Mouse (Mus musculus): ENCODE results near the gene Cd46. TPM values are rescaled to one million over a fixed set of nuclear protein-coding genes. Genes with fewer than 3 reads are reported as not detected.

Cd46 gene
- polyA plus RNA-seq, 1 experiment from 2014 or later: 0.88 TPM

DNA sequence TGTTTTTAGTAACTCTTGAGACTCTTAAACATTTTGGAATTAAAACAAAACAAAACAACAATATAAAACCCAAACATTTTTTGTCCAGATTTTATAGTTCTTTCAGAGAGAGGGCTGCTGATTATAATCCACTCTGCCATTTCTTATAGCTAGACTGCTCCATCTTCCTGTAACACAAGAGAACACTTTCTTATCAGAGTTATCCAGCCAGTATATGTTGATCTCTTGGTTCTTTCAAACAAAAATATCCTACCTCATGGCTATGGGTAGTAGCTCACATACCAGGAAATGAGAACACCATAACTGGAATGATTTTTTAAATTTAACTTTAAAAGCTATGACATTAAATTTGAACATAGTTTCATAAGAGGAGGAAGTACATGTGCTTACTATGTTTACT lies 9.9 kb downstream of the Cd46 start:
- H3K9ac ChIP-seq: no peak overlapping the region
- no peak for ATAC-seq (ENCODE audit: insufficient number of reproducible peaks, low FRiP score, low TSS enrichment, low read depth)
- H3K4me1 ChIP-seq: no peaks in the 10 kb centered on the region
- H3K4me3 ChIP-seq (replicated peaks): no peak overlapping the region
- H3K4me2 ChIP-seq (replicated peaks): no peak overlapping the region
- no peaks in the 10 kb centered on the region for H3K36me3 ChIP-seq
- no peaks in the 10 kb centered on the region for H3K9me3 ChIP-seq (replicated peaks)
- no peak overlapping the region for H3K27ac ChIP-seq (replicated peaks)
- H3K27me3 ChIP-seq: no peaks in the 10 kb centered on the region

DNA sequence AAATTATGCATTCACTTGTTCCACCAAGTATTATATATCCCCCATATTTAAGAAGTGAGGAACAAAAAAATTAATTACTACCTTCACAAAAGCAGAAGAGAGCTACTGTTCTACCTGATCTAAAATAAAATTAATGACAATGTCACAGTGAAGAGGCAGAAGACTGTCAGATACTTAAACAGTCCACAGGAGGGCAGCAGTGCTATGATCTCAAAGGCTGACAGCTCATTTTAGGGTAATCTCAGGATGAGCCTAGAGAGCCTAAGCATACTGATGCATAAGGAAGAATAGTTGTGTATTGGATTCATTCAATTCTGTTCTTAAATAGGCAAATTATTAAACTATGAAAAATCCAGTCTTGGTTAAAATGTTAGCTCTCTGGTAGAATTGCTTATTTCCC lies 51.6 kb downstream of the Cd46 start:
- Histone ChIP-seq H3K27me3 (no peaks in the 10 kb centered on the region), H3K36me3 (no peaks in the 10 kb centered on the region), H3K9me3 (replicated peaks) (no peaks in the 10 kb centered on the region), H3K9ac (no peak overlapping the region), H3K4me3 (replicated peaks) (no peak overlapping the region), H3K4me2 (replicated peaks) (no peak overlapping the region), H3K4me1 (no peaks in the 10 kb centered on the region), H3K27ac (replicated peaks) (no peak overlapping the region)
- no peak for ATAC-seq (ENCODE audit: insufficient number of reproducible peaks, low FRiP score, low TSS enrichment, low read depth)

DNA sequence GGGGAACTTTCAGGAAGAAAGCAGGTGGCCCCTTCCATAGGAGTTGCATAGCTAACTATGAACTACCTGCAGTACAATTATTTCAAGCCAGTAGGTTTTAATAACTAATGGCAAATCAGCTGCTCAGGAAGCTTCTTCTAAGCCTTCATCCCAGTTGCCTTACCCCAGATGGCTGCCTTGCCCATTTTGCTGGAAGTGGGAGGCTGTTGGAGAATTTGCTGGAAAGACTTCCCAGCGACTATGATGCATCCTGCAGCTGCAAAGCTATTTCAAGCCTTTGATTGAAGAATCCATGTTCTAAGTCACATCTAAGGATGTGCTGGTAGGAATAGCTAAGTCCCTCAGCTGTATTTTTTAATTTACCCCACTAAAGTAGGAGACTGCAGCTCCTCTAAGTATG lies 53.7 kb downstream of the Cd46 start:
- no peak overlapping the region for H3K4me3 ChIP-seq (replicated peaks)
- no peak overlapping the region for H3K27ac ChIP-seq (replicated peaks)
- no peaks in the 10 kb centered on the region for H3K9me3 ChIP-seq (replicated peaks)
- 55% methylated on average over 1 of the region's 1 CpGs for WGBS
- H3K36me3 ChIP-seq: no peaks in the 10 kb centered on the region
- no peak overlapping the region for H3K4me2 ChIP-seq (replicated peaks)
- no peak for ATAC-seq (ENCODE audit: insufficient number of reproducible peaks, low FRiP score, low TSS enrichment, low read depth)
- no peaks in the 10 kb centered on the region for H3K4me1 ChIP-seq
- no peak overlapping the region for H3K9ac ChIP-seq
- no peaks in the 10 kb centered on the region for H3K27me3 ChIP-seq

DNA sequence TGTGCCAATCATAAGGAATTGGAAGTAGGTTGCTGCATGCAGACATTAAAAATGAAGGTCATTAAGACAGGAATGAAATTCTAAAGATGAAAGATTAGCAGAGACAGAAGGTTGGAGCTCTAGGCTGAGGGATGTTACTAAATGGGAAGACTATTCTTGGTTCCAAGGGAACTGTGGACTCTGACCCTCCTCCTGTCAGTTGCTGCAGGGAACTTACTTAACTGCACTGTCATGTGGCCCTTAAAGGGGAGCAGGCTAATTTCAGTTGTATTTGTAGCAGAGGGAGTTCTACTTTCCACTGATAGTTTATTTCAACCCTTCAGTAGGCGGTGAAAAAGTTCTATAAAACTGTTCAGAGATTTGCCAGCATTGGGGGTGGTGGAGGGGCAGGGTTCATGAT lies 54.1 kb downstream of the Cd46 start:
- no peak overlapping the region for H3K4me2 ChIP-seq (replicated peaks)
- WGBS: 79% methylated on average over 1 of the region's 1 CpGs
- no peaks in the 10 kb centered on the region for H3K36me3 ChIP-seq
- no peak overlapping the region for H3K4me3 ChIP-seq (replicated peaks)
- H3K9me3 ChIP-seq (replicated peaks): no peaks in the 10 kb centered on the region
- H3K9ac ChIP-seq: no peak overlapping the region
- H3K27ac ChIP-seq (replicated peaks): no peak overlapping the region
- no peaks in the 10 kb centered on the region for H3K4me1 ChIP-seq
- no peaks in the 10 kb centered on the region for H3K27me3 ChIP-seq
- no peak for ATAC-seq (ENCODE audit: insufficient number of reproducible peaks, low FRiP score, low TSS enrichment, low read depth)

DNA sequence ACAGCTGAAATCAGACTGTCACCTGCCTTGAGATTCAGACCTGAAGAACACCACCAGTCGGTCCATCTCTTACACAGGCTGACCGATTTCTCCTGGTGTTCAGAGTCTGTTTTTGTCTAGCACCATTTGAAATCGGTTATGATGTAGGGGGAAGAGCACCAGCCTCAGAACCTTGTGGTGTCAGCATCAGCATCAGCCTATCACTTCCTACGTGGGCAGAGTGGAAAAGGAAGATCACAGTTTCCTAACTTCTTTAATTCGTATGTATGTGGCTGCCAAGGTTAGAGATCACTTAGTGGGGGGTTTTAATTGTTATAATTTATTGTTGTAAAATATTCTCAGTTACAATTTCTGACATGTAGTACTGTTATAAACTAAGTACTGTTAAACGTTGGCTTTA lies 54.6 kb downstream of the Cd46 start:
- WGBS: 84% methylated on average over 6 of the region's 6 CpGs
- no peak overlapping the region for H3K9ac ChIP-seq
- no peak for ATAC-seq (ENCODE audit: insufficient number of reproducible peaks, low FRiP score, low TSS enrichment, low read depth)
- no peaks in the 10 kb centered on the region for H3K36me3 ChIP-seq
- no peak overlapping the region for H3K27ac ChIP-seq (replicated peaks)
- H3K4me2 ChIP-seq (replicated peaks): no peak overlapping the region
- H3K4me3 ChIP-seq (replicated peaks): no peak overlapping the region
- no peaks in the 10 kb centered on the region for H3K27me3 ChIP-seq
- no peaks in the 10 kb centered on the region for H3K4me1 ChIP-seq
- H3K9me3 ChIP-seq (replicated peaks): no peaks in the 10 kb centered on the region

DNA sequence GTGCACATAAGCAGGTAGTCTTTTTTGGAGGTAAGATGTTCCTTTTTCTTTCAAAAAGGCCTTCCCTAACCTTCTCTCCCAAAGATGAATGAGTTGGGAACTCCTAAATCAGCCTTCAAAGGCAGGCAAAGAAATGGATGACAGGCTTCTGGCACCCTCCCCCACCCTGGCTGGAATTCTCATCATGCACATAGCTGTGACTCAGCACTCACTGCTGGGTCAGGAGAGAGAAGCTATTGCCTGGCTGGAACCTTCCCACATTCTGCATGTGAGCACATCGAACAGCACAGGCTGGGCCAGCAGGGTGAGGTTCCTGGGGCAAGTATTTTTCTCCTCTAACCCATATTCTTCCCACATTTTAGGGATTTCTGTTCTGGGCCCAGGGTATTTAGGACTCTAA lies 58.1 kb downstream of the Cd46 start:
- Histone ChIP-seq H3K4me3 (replicated peaks) (no peak overlapping the region), H3K36me3 (no peaks in the 10 kb centered on the region), H3K9ac (no peak overlapping the region), H3K4me2 (replicated peaks) (no peak overlapping the region), H3K27ac (replicated peaks) (no peak overlapping the region), H3K4me1 (no peaks in the 10 kb centered on the region), H3K27me3 (no peaks in the 10 kb centered on the region), H3K9me3 (replicated peaks) (no peaks in the 10 kb centered on the region)
- no peak for ATAC-seq (ENCODE audit: insufficient number of reproducible peaks, low FRiP score, low TSS enrichment, low read depth)
- WGBS: 68% methylated on average over 1 of the region's 1 CpGs

DNA sequence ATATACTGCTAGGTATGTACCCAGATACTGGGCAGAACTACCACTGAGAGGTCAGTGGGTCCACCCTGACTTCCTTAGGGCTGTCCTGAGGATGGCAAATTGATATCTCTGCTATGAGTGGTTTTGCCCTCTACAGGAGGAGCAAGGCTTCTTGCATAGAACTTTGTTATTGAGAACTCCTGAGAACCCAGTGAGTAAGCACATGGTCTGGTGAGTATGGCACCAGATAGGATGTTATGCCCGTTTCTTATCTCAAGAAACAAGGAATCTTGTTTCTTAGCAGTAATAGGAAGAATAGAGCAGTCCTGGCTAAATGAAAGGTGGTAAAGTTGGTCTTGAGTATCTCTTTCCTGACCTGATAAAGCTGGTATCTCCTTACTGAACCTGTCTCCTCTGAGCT lies 59.3 kb downstream of the Cd46 start:
- ATAC-seq (ENCODE audit: insufficient number of reproducible peaks, low FRiP score, low TSS enrichment, low read depth): no peak
- H3K4me3 ChIP-seq (replicated peaks): no peak overlapping the region
- no peaks in the 10 kb centered on the region for H3K9me3 ChIP-seq (replicated peaks)
- WGBS: 72% methylated on average over 1 of the region's 1 CpGs
- no peaks in the 10 kb centered on the region for H3K36me3 ChIP-seq
- H3K27ac ChIP-seq (replicated peaks): no peak overlapping the region
- H3K4me2 ChIP-seq (replicated peaks): no peak overlapping the region
- no peaks in the 10 kb centered on the region for H3K27me3 ChIP-seq
- no peak overlapping the region for H3K9ac ChIP-seq
- H3K4me1 ChIP-seq: no peaks in the 10 kb centered on the region

DNA sequence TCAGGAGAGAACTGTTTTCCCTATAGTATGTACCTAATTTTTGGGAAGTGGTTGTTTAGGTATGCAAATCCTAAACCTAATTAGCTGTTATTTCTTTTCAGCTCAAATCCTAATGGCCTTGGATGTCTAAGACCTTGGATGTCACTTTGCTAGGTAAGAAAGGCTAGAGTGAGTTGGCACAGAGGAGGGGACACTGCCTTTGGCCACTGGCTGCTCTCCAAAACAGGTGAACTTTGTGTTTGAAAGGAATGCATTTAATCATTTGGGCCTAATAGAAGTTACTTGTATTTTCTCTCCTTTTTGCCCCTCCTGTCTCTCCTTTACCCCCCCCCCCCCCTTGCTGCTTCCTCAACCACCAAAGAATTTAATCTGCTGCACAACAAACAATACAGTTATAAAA lies 60.3 kb downstream of the Cd46 start:
- Histone ChIP-seq H3K4me1 (no peaks in the 10 kb centered on the region), H3K27me3 (no peaks in the 10 kb centered on the region), H3K4me3 (replicated peaks) (no peak overlapping the region), H3K36me3 (no peaks in the 10 kb centered on the region), H3K27ac (replicated peaks) (no peak overlapping the region), H3K9me3 (replicated peaks) (no peaks in the 10 kb centered on the region), H3K4me2 (replicated peaks) (no peak overlapping the region), H3K9ac (no peak overlapping the region)
- no peak for ATAC-seq (ENCODE audit: insufficient number of reproducible peaks, low FRiP score, low TSS enrichment, low read depth)

DNA sequence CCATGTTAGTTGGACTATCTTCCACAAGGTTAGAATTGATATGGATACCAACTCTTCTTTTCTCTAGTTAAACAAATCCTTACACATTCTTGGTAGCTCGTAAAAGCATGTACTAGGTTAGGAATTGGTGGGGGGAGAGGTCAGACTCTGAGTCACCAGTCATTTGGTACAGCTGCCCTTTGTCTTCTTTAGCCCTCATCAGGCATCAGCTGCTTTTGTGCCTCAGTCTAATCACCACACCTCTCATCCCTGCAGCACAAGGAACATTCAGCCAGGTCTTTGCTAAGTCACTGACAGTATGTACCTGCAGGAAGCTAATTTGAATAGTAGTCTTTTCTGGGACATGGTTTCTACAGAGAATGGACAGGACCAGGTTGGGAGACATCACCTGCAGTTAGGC lies 64.5 kb downstream of the Cd46 start:
- Histone ChIP-seq H3K4me1 (no peaks in the 10 kb centered on the region), H3K4me3 (replicated peaks) (no peak overlapping the region), H3K4me2 (replicated peaks) (no peak overlapping the region), H3K27ac (replicated peaks) (no peak overlapping the region), H3K27me3 (no peaks in the 10 kb centered on the region), H3K9me3 (replicated peaks) (no peaks in the 10 kb centered on the region), H3K36me3 (no peaks in the 10 kb centered on the region), H3K9ac (no peak overlapping the region)
- no peak for ATAC-seq (ENCODE audit: insufficient number of reproducible peaks, low FRiP score, low TSS enrichment, low read depth)
- WGBS: 47% methylated on average over 1 of the region's 1 CpGs

DNA sequence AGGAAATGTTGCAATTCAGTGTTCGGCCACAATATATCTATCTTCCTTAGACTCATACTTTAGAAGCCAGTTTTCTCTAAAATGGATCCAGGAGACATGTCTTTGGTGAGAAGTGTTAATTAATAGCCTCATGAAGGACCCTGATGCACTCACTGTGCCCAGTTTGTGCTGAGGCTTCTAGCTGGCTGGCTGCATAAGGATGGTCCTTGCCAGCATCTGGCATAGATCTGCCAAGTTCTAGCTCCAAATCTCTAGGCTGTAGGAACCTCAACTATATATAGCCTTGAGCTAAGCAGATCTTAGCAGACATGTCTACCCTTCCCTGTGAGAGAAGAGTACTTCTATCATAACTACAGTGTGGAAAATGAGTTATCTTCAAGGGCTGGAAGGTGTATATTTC lies 68.2 kb downstream of the Cd46 start:
- 75% methylated on average over 1 of the region's 1 CpGs for WGBS

DNA sequence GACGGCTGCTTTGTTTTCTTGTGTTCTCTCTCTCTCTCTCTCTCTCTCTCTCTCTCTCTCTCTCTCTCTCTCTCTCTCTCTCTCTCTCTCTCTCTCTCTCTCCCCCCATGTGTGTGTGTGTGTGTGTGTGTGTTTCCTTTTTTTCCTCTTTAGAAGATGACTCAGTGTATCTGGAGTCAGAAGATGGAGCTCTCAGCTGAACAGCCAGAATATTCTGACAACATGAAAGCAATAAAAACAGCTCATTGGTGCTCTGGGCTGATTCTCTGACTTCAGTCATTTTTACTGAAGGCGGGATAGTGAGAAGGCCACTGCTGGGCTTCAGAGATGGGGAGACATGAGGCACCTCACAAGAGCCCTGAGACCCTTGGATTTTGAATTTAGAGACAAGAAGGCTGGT lies 70.2 kb downstream of the Cd46 start:
- no peaks in the 10 kb centered on the region for H3K27me3 ChIP-seq
- H3K36me3 ChIP-seq: no peaks in the 10 kb centered on the region
- no peak for ATAC-seq (ENCODE audit: insufficient number of reproducible peaks, low FRiP score, low TSS enrichment, low read depth)
- no peak overlapping the region for H3K27ac ChIP-seq (replicated peaks)
- H3K9ac ChIP-seq: no peak overlapping the region
- H3K4me3 ChIP-seq (replicated peaks): no peak overlapping the region
- H3K9me3 ChIP-seq (replicated peaks): no peaks in the 10 kb centered on the region
- H3K4me2 ChIP-seq (replicated peaks): no peak overlapping the region
- H3K4me1 ChIP-seq: no peaks in the 10 kb centered on the region
- 59% methylated on average over 2 of the region's 2 CpGs for WGBS

More for the DNA sequence above, 68.2 kb downstream of the Cd46 start:
- Histone ChIP-seq H3K4me1 (no peaks in the 10 kb centered on the region), H3K9me3 (replicated peaks) (no peaks in the 10 kb centered on the region), H3K27ac (replicated peaks) (no peak overlapping the region), H3K4me3 (replicated peaks) (no peak overlapping the region), H3K27me3 (no peaks in the 10 kb centered on the region), H3K9ac (no peak overlapping the region), H3K4me2 (replicated peaks) (no peak overlapping the region), H3K36me3 (no peaks in the 10 kb centered on the region)
- no peak for ATAC-seq (ENCODE audit: insufficient number of reproducible peaks, low FRiP score, low TSS enrichment, low read depth)

DNA sequence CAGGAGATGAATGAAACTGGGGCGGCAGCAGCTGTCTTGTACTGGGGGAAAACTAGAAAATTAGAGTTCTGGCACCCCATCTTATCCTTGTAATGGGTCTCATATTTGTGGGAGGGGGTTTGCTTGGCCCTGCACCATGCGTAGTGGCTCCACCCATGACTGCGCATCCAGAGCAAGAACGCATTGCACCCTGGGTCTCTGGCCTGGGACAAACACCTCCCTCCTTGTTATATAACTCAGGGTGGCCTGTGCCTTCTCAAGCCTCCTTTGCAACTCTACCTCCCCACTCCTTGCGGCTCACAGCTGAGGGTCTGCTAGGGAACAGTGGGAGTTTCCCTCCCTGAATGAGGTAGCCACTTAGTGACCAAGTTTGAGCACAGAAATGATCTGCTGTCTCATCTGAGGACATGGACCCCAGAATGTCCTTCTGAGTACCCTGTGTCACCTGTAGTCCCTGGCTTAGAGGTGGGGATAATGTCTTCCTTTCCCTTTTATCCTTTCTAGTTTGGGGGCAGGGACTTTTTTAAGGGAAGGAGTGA lies 72.9 kb downstream of the Cd46 start:
- Histone ChIP-seq H3K9me3 (replicated peaks) (no peaks in the 10 kb centered on the region), H3K4me3 (replicated peaks) (no peak overlapping the region), H3K4me2 (replicated peaks) (no peak overlapping the region), H3K27me3 (no peaks in the 10 kb centered on the region), H3K27ac (replicated peaks) (no peak overlapping the region), H3K36me3 (no peaks in the 10 kb centered on the region), H3K9ac (no peak overlapping the region), H3K4me1 (no peaks in the 10 kb centered on the region)
- no peak for ATAC-seq (ENCODE audit: insufficient number of reproducible peaks, low FRiP score, low TSS enrichment, low read depth)
- 93% methylated on average over 5 of the region's 5 CpGs for WGBS

All from embryonic facial prominence, embryonic 15.5 days (tissue).